Mouse (Mus musculus) heart, embryonic 13.5 days (tissue): ENCODE results near the gene Fam53b. TPM values are rescaled to one million over a fixed set of nuclear protein-coding genes. Genes with fewer than 3 reads are reported as not detected.

ENCODE experiments used
- ATAC-seq: fragments of 200-750 bp; cut with Nextera tagmentation; 2 replicates; pipeline ENCODE4 v1.8.0; 2017; ENCODE audit warnings: moderate TSS enrichment; ENCODE audit not compliant: insufficient number of reproducible peaks, low FRiP score, low TSS enrichment; ENCODE audit errors: extremely low read depth
- H3K27ac ChIP-seq: fragments of 300-500 bp; sonication (generic); replicated peaks from 2 replicates; pipeline ENCODE4 v1.5.1; 2015; ENCODE audit warnings: moderate library complexity, mild to moderate bottlenecking, inconsistent platforms
- H3K27me3 ChIP-seq: fragments of 300-500 bp; sonication (generic); replicated peaks from 2 replicates; pipeline ENCODE4 v1.6.1; 2015; ENCODE audit warnings: mild to moderate bottlenecking, inconsistent platforms
- H3K36me3 ChIP-seq: fragments of 300-500 bp; sonication (generic); 2 replicates; pipeline ENCODE4 v1.6.1; 2015; ENCODE audit warnings: mild to moderate bottlenecking, inconsistent platforms
- H3K4me1 ChIP-seq: fragments of 300-500 bp; sonication (generic); 2 replicates; pipeline ENCODE4 v1.6.1; 2015; ENCODE audit warnings: inconsistent platforms
- H3K4me2 ChIP-seq: fragments of 300-500 bp; sonication (generic); 2 replicates; pipeline ENCODE4 v1.6.1; 2015; ENCODE audit warnings: inconsistent platforms, mild to moderate bottlenecking, moderate library complexity
- H3K4me3 ChIP-seq: fragments of 300-500 bp; sonication (generic); 2 replicates; pipeline ENCODE4 v1.5.1; 2015; ENCODE audit warnings: moderate library complexity, mild to moderate bottlenecking, inconsistent platforms
- H3K9ac ChIP-seq: fragments of 300-500 bp; sonication (generic); 2 replicates; pipeline ENCODE4 v1.6.1; 2015; ENCODE audit warnings: inconsistent platforms, mild to moderate bottlenecking, moderate library complexity
- H3K9me3 ChIP-seq: fragments of 300-500 bp; sonication (generic); 2 replicates; pipeline ENCODE4 v1.6.1; 2016; ENCODE audit warnings: inconsistent platforms
- WGBS: fragments of 180-500 bp; shearing (Covaris S2); methylation state at CpG from one replicate; pipeline ENCODE4 v1.1.7; 2015; ENCODE audit warnings: mixed read lengths; 5-methylcytosine and 5-hydroxymethylcytosine counted together
- polyA plus RNA-seq: library from polyadenylated mRNA; unstranded; fragments of >200 nt; fragmentation: Nextera tagmentation; extraction: Ambion mirVana; gene quantifications from 2 replicates; pipeline ENCODE4 v1.2.1, GENCODE M21; 2015

The Fam53b gene
- polyA plus RNA-seq, 1 experiment from 2014 or later: 12.5 TPM

DNA sequence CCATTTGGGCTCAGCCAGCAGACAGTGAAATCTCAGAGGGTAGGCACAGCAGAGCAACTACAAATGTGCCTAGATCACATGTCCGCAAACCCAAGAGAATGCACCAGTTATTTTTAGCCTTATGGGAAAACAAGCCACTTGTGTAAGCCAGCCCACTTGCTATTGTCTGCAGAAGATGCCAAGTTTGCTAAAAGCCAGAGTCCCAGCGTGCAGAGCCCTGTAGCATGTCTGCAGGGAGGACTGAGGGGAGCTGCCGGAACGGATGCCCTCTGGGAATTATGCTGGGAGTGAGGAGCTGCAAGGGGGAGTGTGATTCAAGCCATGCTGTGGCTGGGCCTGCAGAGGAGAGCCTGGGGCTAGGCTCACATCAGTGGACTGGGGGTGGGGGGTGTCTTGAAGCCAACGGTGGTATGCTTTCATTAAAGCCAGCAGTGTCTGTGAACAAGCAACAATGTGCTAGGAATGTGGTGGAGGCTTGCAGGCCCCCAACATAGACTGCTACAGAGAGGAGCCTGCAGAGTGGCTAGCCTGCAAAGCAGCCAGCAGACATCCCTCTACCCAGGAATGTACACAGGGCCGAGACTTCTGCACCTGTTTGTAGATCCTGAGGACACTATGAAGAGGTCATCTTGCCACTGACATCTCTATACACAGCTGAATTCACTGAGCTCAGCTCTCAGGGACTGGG, 99.3 kb downstream of the Fam53b start:
- Histone ChIP-seq H3K9ac (peak overlapping the region; percentile 75), H3K4me3 (no peak overlapping the region), H3K27me3 (no peaks in the 10 kb centered on the region), H3K27ac (peak overlapping the region; percentile 99), H3K4me2 (peak overlapping the region; percentile 47), H3K9me3 (no peaks in the 10 kb centered on the region), H3K4me1 (peaks cover 61% of the 10 kb centered on the region), H3K36me3 (peaks cover 10% of the 10 kb centered on the region; the same call in 1 of the 2 replicates)
- ATAC-seq: peak; percentile 49; the same call in 1 of the 2 replicates
- 14% methylated on average over 6 of the region's 6 CpGs for WGBS

DNA sequence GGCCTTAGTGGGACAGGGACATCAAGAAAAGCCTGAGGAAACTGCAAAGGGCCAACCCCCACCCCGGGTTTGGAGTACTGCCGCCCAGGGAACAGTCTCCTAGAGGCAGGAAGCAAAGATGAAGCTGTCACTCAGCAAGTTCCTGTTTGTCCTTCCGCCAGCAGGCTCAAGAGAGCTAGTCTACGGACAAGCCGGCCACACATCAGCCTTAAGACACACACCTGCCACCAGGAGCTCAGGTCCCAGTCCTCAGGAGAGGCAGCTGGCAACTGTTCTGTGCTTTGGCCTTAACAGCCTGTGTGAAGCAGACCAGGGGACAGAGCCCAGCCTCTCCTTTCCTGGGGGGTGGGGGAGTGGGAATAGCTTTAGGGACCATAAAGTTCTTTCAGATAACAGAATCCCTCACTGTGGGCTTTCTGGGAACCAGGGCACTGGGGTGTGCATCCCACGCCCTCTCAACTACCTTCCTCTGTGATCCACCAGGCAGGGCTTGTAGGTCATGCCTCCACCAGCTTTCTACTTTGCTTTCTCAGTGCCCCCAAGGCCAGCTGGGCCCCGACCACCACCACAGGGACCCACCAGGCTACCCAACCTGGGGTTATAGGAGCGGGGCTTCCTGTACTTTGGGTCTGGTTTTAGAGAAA, 100.1 kb downstream of the Fam53b start:
- ATAC-seq: no peak
- peak overlapping the region; percentile 47 for H3K4me2 ChIP-seq
- WGBS: 30% methylated on average over 8 of the region's 8 CpGs

DNA sequence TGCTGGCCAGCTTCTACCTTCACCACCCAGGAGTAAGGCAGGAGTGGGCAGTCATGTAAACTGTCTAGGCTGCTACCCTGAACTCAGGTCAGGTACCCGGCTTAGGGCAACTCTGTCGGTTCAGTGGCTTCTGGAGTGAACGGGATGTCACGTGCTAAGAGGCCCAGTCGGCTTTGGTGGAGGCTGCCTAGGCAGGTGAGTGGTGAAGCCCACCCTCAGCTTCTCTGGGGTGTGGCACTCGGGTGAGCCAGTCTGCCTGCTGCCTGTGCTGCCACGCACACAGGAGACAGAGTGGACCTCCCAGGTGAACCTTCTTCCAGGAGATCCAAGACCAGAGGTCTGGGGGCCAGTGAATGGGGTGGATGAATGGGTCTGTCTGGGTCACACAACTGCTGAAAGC, 100.7 kb downstream of the Fam53b start:
- 66% methylated on average over 7 of the region's 7 CpGs for WGBS
- Histone ChIP-seq H3K27me3 (no peaks in the 10 kb centered on the region), H3K9ac (peak overlapping the region; percentile 75), H3K27ac (peak overlapping the region; percentile 99), H3K36me3 (peaks cover 10% of the 10 kb centered on the region; the same call in 1 of the 2 replicates), H3K4me3 (no peak overlapping the region), H3K4me2 (no peak overlapping the region), H3K9me3 (no peaks in the 10 kb centered on the region), H3K4me1 (peaks cover 61% of the 10 kb centered on the region)
- no peak for ATAC-seq

More for the DNA sequence above, 100.1 kb downstream of the Fam53b start:
- Histone ChIP-seq H3K36me3 (peaks cover 10% of the 10 kb centered on the region; the same call in 1 of the 2 replicates), H3K27me3 (no peaks in the 10 kb centered on the region), H3K27ac (peak overlapping the region; percentile 99), H3K9me3 (no peaks in the 10 kb centered on the region), H3K4me3 (no peak overlapping the region), H3K9ac (peak overlapping the region; percentile 75), H3K4me1 (peaks cover 61% of the 10 kb centered on the region)

DNA sequence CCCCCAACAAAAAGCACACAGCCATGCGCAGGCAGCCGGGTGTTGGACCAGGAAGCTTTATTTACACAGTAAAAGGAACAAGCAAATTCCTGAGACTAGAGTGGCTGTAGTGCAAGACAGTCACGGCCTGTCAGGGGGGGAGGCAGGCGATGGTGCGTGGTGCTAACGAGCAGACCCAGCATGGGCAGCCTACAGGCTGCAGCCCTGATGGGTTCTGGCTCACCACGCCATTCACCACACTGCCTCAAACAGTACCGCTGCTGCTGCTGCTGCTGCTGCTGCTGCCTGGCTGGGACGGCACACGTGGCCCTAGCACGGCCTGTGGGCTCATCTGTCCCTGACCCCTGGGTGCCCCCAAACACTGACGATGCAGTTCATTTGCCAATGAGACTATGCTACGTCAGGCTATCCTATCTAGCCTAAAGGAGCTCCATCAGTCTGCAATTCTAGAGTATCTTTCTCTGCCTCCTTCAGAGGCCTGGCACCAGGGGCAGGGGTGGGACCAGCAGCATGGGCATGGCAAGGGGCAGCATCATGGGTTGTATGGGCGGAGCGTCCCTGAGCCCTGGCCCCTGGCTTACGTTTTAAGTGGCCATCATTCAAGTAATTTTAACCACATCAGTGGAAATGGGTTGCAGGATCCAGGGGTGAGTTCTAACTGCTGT, 101.5 kb downstream of the Fam53b start:
- no peaks in the 10 kb centered on the region for H3K27me3 ChIP-seq
- H3K4me1 ChIP-seq: peaks cover 55% of the 10 kb centered on the region
- peaks cover 10% of the 10 kb centered on the region; the same call in 1 of the 2 replicates for H3K36me3 ChIP-seq
- peak overlapping the region; percentile 61 for H3K9ac ChIP-seq
- no peak overlapping the region for H3K4me3 ChIP-seq
- H3K9me3 ChIP-seq: no peaks in the 10 kb centered on the region
- peak overlapping the region; percentile 66 for H3K27ac ChIP-seq
- H3K4me2 ChIP-seq: no peak overlapping the region
- WGBS: 38% methylated on average over 16 of the region's 16 CpGs
- ATAC-seq: no peak; the same call in 1 of the 2 replicates

DNA sequence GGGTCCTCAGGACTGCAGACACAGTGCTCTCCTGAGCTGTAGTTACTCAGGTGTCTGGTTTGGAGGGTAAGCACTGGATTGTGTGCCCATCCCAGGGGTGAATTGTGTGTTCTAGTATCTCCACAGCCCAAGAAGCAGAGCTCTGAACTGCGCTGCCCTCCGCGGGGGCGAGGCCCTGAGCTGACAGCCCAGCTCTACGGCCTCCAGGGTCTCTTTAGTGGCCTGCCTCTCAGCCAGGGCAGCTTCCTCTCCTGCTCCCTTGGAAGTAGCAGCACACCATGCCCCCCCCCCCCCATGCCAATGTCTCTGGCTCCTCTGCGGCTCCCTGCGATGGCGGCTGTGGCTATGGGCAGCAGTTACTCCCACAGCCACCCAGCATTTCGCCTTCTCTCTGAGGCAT, 102.1 kb downstream of the Fam53b start:
- H3K4me1 ChIP-seq: peaks cover 58% of the 10 kb centered on the region
- no peak overlapping the region for H3K4me2 ChIP-seq
- peak overlapping the region; percentile 66 for H3K27ac ChIP-seq
- no peak overlapping the region for H3K4me3 ChIP-seq
- WGBS: 71% methylated on average over 9 of the region's 9 CpGs
- no peaks in the 10 kb centered on the region for H3K9me3 ChIP-seq
- peaks cover 10% of the 10 kb centered on the region; the same call in 1 of the 2 replicates for H3K36me3 ChIP-seq
- ATAC-seq: no peak
- peak overlapping the region; percentile 61 for H3K9ac ChIP-seq
- no peaks in the 10 kb centered on the region for H3K27me3 ChIP-seq

DNA sequence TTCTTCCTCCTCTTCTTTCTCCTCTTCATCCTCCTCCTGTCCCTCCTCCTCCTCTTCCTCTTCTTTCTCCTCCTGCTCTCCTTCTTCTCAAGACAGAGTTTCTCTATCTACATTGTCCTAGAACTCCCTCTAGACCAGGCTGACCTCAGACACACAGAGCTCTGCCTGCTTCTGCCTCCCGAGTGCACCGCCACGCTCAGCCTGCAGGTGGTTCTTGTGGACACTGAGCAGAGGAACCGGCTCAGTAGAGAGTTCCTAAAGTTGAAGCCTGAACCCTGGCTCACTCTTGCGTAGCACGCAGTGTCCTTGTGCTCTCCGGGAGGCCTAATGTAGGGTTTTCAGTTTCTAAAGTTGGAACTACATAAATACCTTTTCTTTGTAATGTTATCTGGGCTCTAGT, 108.6 kb downstream of the Fam53b start:
- Histone ChIP-seq H3K4me1 (peaks cover 9% of the 10 kb centered on the region; the same call in 1 of the 2 replicates), H3K27me3 (no peaks in the 10 kb centered on the region), H3K4me2 (no peak overlapping the region), H3K9ac (no peak overlapping the region), H3K9me3 (no peaks in the 10 kb centered on the region), H3K4me3 (no peak overlapping the region), H3K36me3 (no peaks in the 10 kb centered on the region), H3K27ac (no peak overlapping the region)
- no peak for ATAC-seq
- WGBS: 81% methylated on average over 7 of the region's 7 CpGs

DNA sequence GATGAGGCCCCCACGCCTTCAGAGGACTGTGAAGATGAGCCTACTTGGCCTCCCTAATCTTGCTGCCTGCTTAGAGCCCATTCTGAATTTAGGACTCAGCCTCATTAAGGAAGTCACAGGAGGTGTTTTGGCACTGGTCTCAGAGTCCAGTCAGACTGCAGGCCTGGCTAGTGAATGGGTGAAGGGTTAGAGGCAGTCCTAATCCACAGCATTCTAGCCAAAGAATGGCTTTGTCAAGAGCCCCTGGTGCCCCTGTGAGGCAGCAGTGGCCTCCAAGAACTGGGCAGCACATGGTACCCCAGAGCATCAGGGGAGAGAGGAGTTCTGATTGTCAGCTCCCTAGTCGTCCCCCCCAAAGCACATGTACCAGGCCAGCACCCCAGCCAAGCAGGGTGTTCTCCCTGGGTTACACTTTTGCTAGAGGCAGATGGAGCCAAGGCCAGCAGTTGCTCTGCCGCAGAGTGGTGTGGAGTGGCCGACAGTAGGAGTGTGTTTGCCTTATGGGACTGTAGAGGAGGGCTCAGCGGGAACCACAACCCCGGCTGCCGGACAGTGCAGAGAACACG, 109.3 kb downstream of the Fam53b start:
- Histone ChIP-seq H3K27ac (no peak overlapping the region), H3K9me3 (no peaks in the 10 kb centered on the region), H3K4me3 (no peak overlapping the region), H3K27me3 (no peaks in the 10 kb centered on the region), H3K36me3 (no peaks in the 10 kb centered on the region), H3K4me2 (no peak overlapping the region), H3K4me1 (peaks cover 16% of the 10 kb centered on the region; the same call in 1 of the 2 replicates), H3K9ac (no peak overlapping the region)
- no peak for ATAC-seq
- WGBS: 84% methylated on average over 8 of the region's 8 CpGs

DNA sequence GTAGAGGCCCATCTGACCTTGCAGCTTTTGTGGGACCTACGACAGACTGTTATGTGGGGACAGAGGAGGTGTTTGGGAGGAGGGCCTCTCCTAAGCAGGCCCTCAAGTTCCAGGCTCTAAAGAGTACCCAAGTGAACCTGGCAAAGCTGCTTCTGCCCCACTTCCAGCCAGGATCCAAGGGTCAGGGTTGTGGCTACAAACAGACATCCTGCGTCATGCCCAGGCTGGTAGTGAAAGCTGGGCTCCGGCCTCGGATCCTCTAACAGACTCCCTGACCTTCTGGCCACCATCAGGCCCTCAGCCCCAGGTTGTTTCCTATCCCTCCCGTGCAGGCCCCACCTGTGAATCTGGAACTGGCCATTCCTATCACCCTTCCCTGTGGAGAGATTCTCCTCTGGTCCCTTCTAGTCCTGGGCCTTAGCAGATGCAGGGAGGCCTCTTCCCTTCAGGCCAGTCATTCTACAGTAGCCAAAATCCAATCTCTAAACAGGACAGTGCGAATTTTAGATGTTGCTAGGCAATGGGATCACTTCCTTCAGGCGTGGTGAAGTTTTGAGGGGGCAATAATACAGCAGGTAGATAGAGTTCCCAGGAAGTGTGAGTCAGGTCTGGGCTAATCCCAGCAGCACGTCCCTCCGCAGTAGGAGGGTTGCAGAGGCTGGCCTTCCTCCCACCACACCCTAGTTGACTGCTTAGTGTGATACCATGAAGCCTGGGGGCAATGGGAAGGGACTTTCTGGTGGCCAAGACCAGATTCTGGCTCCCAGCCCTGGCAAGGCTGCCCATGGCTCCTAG, 110.0 kb downstream of the Fam53b start:
- Histone ChIP-seq H3K36me3 (no peaks in the 10 kb centered on the region), H3K4me2 (no peak overlapping the region), H3K27ac (no peak overlapping the region), H3K27me3 (no peaks in the 10 kb centered on the region), H3K4me1 (peaks cover 16% of the 10 kb centered on the region; the same call in 1 of the 2 replicates), H3K9ac (no peak overlapping the region), H3K9me3 (no peaks in the 10 kb centered on the region), H3K4me3 (no peak overlapping the region)
- WGBS: 79% methylated on average over 9 of the region's 9 CpGs
- no peak for ATAC-seq

DNA sequence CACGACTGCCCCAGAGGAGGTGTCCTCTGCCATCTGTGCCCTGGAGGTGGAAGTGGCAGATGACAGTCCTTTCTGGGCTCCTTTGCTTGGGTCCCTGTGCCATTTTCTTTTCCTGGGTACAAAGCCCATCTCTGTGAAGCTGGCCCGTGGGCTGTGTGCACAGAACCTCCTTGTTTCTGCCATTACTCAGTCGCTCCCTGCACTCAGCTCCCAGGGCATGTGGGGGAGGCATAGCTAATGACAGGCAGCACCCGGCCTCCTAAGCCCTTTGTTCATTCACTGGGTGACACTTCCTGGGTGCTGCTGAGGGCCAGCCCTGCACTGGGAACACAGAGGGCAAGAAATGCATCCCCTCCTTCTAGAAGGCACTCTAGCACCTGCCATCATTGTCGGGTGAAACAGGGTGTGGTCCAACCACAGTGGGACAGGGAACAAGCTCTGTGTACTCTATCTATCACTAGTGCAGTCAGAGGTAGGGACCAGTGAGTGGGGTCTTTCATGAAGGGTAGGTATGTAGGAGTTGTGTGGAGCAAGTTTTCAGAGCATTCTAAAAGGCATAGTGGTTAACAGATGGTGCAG, 111.1 kb downstream of the Fam53b start:
- Histone ChIP-seq H3K9me3 (no peaks in the 10 kb centered on the region), H3K9ac (no peak overlapping the region), H3K4me2 (no peak overlapping the region), H3K27ac (no peak overlapping the region), H3K4me1 (peaks cover 16% of the 10 kb centered on the region; the same call in 1 of the 2 replicates), H3K27me3 (no peaks in the 10 kb centered on the region), H3K4me3 (no peak overlapping the region), H3K36me3 (no peaks in the 10 kb centered on the region)
- no peak for ATAC-seq
- 66% methylated on average over 5 of the region's 5 CpGs for WGBS

DNA sequence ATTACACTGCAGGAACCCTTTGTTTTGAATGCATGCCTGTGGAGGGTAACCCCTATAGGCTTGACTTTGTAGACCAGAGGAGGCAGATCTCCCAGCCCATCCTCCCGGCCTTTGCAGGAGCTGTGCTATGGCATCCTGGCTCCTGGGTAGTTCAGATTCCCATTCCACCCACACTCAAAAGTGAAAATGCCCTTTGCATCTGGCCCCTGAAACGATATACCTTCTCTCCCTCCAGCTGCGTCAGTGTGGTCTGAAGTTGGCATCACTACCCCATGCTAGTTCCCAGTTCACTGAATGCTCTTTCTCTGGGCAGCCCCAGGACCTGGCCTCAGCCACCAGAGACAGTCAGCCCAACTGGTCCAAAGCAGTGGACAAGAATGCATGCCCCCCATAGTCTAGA, 111.7 kb downstream of the Fam53b start:
- Histone ChIP-seq H3K9ac (no peak overlapping the region), H3K36me3 (no peaks in the 10 kb centered on the region)
- 92% methylated on average over 3 of the region's 3 CpGs for WGBS

More for the DNA sequence above, 111.7 kb downstream of the Fam53b start:
- H3K9me3 ChIP-seq: no peaks in the 10 kb centered on the region
- no peak overlapping the region for H3K27ac ChIP-seq
- H3K4me2 ChIP-seq: no peak overlapping the region
- no peak for ATAC-seq
- H3K4me1 ChIP-seq: peaks cover 16% of the 10 kb centered on the region; the same call in 1 of the 2 replicates
- no peaks in the 10 kb centered on the region for H3K27me3 ChIP-seq
- no peak overlapping the region for H3K4me3 ChIP-seq
